Mouse (Mus musculus): ENCODE measurements around the gene Sec14l1.

Sec14l1 gene

GRCm38 (mm10) chr11:117127250-117127837 is 12.4 kb downstream of the Sec14l1 start:
- DNase-seq (ENCODE audit: extremely low spot score) = no peak

- DNase-seq (ENCODE audit: extremely low spot score) = no peak
These were observed 13.1 kb downstream of the Sec14l1 start for GRCm38 (mm10) chr11:117127931-117128548.

- no peak for DNase-seq (ENCODE audit: extremely low spot score)
These were observed 14.5 kb downstream of the Sec14l1 start for GRCm38 (mm10) chr11:117129473-117129872.

GRCm38 (mm10) chr11:117130068-117130467 is 15.1 kb downstream of the Sec14l1 start:
- no peak for DNase-seq (ENCODE audit: extremely low spot score)

GRCm38 (mm10) chr11:117130888-117131287 is 15.9 kb downstream of the Sec14l1 start:
- no peak for DNase-seq (ENCODE audit: extremely low spot score)

GRCm38 (mm10) chr11:117131450-117131849 is 16.5 kb downstream of the Sec14l1 start:
- no peak for DNase-seq (ENCODE audit: extremely low spot score)

GRCm38 (mm10) chr11:117134776-117135387 is 19.9 kb downstream of the Sec14l1 start:
- DNase-seq (ENCODE audit: extremely low spot score) = no peak

- no peak for DNase-seq (ENCODE audit: extremely low spot score)
These were observed 20.7 kb downstream of the Sec14l1 start for GRCm38 (mm10) chr11:117135457-117136290.

- no peak for DNase-seq (ENCODE audit: extremely low spot score)
These were observed 21.9 kb downstream of the Sec14l1 start for GRCm38 (mm10) chr11:117136880-117137279.

- DNase-seq (ENCODE audit: extremely low spot score) = no peak
These were observed 23.3 kb downstream of the Sec14l1 start for GRCm38 (mm10) chr11:117138213-117138761.

- no peak for DNase-seq (ENCODE audit: extremely low spot score)
These were observed 24.0 kb downstream of the Sec14l1 start for GRCm38 (mm10) chr11:117138795-117139463.

- no peak for DNase-seq (ENCODE audit: extremely low spot score)
These were observed 26.5 kb downstream of the Sec14l1 start for GRCm38 (mm10) chr11:117141376-117142001.

GRCm38 (mm10) chr11:117142507-117142906 is 27.5 kb downstream of the Sec14l1 start:
- no peak for DNase-seq (ENCODE audit: extremely low spot score)

- DNase-seq (ENCODE audit: extremely low spot score) = no peak
These were observed 30.6 kb downstream of the Sec14l1 start for GRCm38 (mm10) chr11:117145451-117146117.

- DNase-seq (ENCODE audit: extremely low spot score) = no peak
These were observed 31.1 kb downstream of the Sec14l1 start for GRCm38 (mm10) chr11:117146118-117146506.

- no peak for DNase-seq (ENCODE audit: extremely low spot score)
These were observed 32.0 kb downstream of the Sec14l1 start for GRCm38 (mm10) chr11:117146776-117147536.

- DNase-seq (ENCODE audit: extremely low spot score) = no peak
These were observed 34.1 kb downstream of the Sec14l1 start for GRCm38 (mm10) chr11:117148893-117149685.

- no peak for DNase-seq (ENCODE audit: extremely low spot score)
These were observed 35.5 kb downstream of the Sec14l1 start for GRCm38 (mm10) chr11:117150467-117150966.

- DNase-seq (ENCODE audit: extremely low spot score) = no peak
These were observed 36.5 kb downstream of the Sec14l1 start for GRCm38 (mm10) chr11:117151461-117151860.

Data from embryo, embryonic 9.5 days (tissue).